Mouse (Mus musculus) erythroblast, embryonic 14.5 days (primary cell): ENCODE measurements at regions not wholly inside any gene's neighbourhood (a gene's known extent, or its start where the extent isn't known, plus 50 kb on each side); places are given as distances from the start of the nearest gene placed in this dataset.

ENCODE experiments used
- GATA1 ChIP-seq: IDR thresholded peaks from 2 replicates; pipeline ENCODE4 v1.6.1; 2012; ENCODE audit warnings: low read length, inconsistent platforms, mixed read lengths
- TAL1 ChIP-seq: IDR thresholded peaks from 3 replicates; pipeline ENCODE4 v1.6.1; 2012; ENCODE audit warnings: low read length, inconsistent platforms, mixed read lengths

- TF ChIP-seq GATA1 (no peak), TAL1 (no peak)
Measured at GRCm38 (mm10) chr17:10065131-10065530, 254.5 kb downstream of the Qk start.
